Mouse (Mus musculus) mammary gland, adult 2 months (tissue): ENCODE results near the gene Zmym4. TPM values are rescaled to one million over a fixed set of nuclear protein-coding genes. Genes with fewer than 3 reads are reported as not detected.

Experiments
- polyA plus RNA-seq: library from polyadenylated mRNA; depleted of rRNA; stranded (reverse); fragments of >200 nt; gene quantifications from 2 replicates; pipeline ENCODE4 v1.2.3, GENCODE M21; 2012; ENCODE audit warnings: low replicate concordance; rRNA removed

The Zmym4 gene
- 2.7 and 6.3 TPM in 2 replicates for polyA plus RNA-seq

DNA sequence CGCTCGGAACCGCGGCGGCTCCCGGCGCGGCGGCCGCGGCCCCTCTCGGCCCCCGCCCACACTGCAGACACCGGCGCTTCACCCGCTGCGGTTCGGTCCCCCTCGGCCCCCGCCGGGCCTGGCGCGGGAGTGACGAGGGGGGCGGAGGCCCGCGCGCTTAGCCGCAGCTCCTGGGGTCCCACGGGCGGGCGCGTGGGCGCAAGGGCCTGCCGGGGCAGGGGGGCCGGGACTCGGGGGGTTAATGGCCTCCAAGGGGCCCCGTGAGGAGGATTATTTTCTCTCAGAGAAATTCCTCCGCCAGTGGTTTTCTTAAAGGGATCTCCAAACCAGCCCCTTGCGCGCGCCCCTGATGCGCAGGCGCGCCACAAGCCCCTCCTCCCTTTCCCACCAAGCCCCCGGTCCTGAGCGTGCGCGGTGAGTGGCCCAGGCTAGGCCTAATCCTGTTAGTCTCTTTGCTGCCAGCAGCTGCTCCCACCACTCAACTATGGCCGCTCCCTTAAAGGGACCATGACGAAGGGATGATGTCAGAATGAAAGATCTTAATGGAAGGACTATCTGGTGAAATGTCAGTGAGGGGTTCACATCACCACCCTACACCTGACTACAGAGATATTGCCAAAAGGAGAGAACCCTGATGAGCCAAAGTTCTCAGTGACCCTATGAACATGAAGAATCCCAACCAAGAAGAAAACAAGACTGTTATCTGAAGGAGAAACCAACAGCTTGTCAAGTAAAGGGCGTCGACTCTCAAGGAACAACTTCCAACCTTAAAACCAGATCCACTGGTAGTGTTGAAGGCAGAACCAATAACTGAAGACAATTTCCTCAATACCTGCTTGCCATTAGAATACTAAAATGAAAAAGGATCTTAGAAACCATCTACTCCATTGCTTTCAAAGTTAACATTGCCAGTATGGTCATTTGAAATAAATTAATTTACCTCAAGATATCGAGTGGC is at the start of gene Zmym4:
TSS of gene Zmym4 (minus strand) at position 272 of the 958 bp plus-strand sequence.

Other genes with a start within 250 kb of the Zmym4 start
- gene Tfap2e, start 231.9 kb downstream of the Zmym4 start, polyA plus RNA-seq: 0.20 and 0.23 TPM in 2 replicates
- gene Ncdn, start 214.7 kb downstream of the Zmym4 start, polyA plus RNA-seq: 36.9 and 55.0 TPM in 2 replicates
- gene AU040320, start 214.6 kb downstream of the Zmym4 start, polyA plus RNA-seq: 30.3 and 32.6 TPM in 2 replicates
- gene Sfpq, start 53.2 kb upstream of the Zmym4 start, polyA plus RNA-seq: 25.1 and 79.3 TPM in 2 replicates
- gene Zmym1, start 93.0 kb upstream of the Zmym4 start, polyA plus RNA-seq: 1.0 and 1.8 TPM in 2 replicates
- gene Zmym6, start 109.2 kb upstream of the Zmym4 start, polyA plus RNA-seq: 3.4 and 8.7 TPM in 2 replicates
- gene Tmem35b, start 155.6 kb upstream of the Zmym4 start, polyA plus RNA-seq: 14.3 and 20.8 TPM in 2 replicates
- 0.55 and 1.5 TPM in 2 replicates for gene Dlgap3, start 201.1 kb upstream of the Zmym4 start, polyA plus RNA-seq